Mouse (Mus musculus) liver, embryonic 11.5 days (tissue): ENCODE data around the gene E130309D02Rik. TPM values are rescaled to one million over a fixed set of nuclear protein-coding genes. Genes with fewer than 3 reads are reported as not detected.

Experiments used
- ATAC-seq: fragments of 200-750 bp; cut with Nextera tagmentation; replicated peaks from 2 replicates; pipeline ENCODE4 v1.8.0; 2017; ENCODE audit warnings: moderate number of reproducible peaks, mild to moderate bottlenecking, moderate TSS enrichment, moderate library complexity; ENCODE audit not compliant: low FRiP score
- DNase-seq: peaks from one replicate; pipeline ENCODE4 v3.0.0-alpha.2; 2017; ENCODE audit warnings: low spot score
- H3K27ac ChIP-seq: fragments of 300-500 bp; sonication (generic); 2 replicates; pipeline ENCODE4 v1.5.1; 2014; ENCODE audit warnings: mild to moderate bottlenecking, low read depth, low read length, control low read depth
- H3K27me3 ChIP-seq: fragments of 300-500 bp; sonication (generic); replicated peaks from 2 replicates; pipeline ENCODE4 v1.6.1; 2014; ENCODE audit warnings: low read length, mixed read lengths; ENCODE audit not compliant: control insufficient read depth, insufficient read depth
- H3K36me3 ChIP-seq: fragments of 300-500 bp; sonication (generic); 2 replicates; pipeline ENCODE4 v1.6.1; 2014; ENCODE audit warnings: mild to moderate bottlenecking, low read length, moderate library complexity, mixed read lengths; ENCODE audit not compliant: control insufficient read depth, insufficient read depth
- H3K4me1 ChIP-seq: fragments of 300-500 bp; sonication (generic); replicated peaks from 2 replicates; pipeline ENCODE4 v1.6.1; 2014; ENCODE audit warnings: low read length, mixed read lengths; ENCODE audit not compliant: control insufficient read depth, insufficient read depth
- H3K4me2 ChIP-seq: fragments of 300-500 bp; sonication (generic); 2 replicates; pipeline ENCODE4 v1.6.1; 2014; ENCODE audit warnings: mild to moderate bottlenecking, control low read depth, moderate library complexity
- H3K4me3 ChIP-seq: fragments of 300-500 bp; sonication (generic); 2 replicates; pipeline ENCODE4 v1.5.1; 2014; ENCODE audit warnings: low read depth, low read length, control low read depth
- H3K9ac ChIP-seq: fragments of 300-500 bp; sonication (generic); 2 replicates; pipeline ENCODE4 v1.6.1; 2014; ENCODE audit warnings: low read depth, low read length, control low read depth
- H3K9me3 ChIP-seq: fragments of 300-500 bp; sonication (generic); 2 replicates; pipeline ENCODE4 v1.6.1; 2016; ENCODE audit warnings: low read length, inconsistent platforms, mixed read lengths; ENCODE audit not compliant: control insufficient read depth
- WGBS: fragments of 180-500 bp; shearing (Covaris S2); extraction: QIAGEN DNeasy Blood & Tissue Kit; methylation state at CpG from one replicate; pipeline ENCODE4 v1.1.7; 2014; 5-methylcytosine and 5-hydroxymethylcytosine counted together
- polyA plus RNA-seq: library from polyadenylated mRNA; unstranded; fragments of >200 nt; fragmentation: Nextera tagmentation; extraction: Ambion mirVana; gene quantifications from 2 replicates; pipeline ENCODE4 v1.2.1, GENCODE M21; 2014

Gene E130309D02Rik
- polyA plus RNA-seq, 1 experiment from 2014 or later = 57.2 TPM

DNA sequence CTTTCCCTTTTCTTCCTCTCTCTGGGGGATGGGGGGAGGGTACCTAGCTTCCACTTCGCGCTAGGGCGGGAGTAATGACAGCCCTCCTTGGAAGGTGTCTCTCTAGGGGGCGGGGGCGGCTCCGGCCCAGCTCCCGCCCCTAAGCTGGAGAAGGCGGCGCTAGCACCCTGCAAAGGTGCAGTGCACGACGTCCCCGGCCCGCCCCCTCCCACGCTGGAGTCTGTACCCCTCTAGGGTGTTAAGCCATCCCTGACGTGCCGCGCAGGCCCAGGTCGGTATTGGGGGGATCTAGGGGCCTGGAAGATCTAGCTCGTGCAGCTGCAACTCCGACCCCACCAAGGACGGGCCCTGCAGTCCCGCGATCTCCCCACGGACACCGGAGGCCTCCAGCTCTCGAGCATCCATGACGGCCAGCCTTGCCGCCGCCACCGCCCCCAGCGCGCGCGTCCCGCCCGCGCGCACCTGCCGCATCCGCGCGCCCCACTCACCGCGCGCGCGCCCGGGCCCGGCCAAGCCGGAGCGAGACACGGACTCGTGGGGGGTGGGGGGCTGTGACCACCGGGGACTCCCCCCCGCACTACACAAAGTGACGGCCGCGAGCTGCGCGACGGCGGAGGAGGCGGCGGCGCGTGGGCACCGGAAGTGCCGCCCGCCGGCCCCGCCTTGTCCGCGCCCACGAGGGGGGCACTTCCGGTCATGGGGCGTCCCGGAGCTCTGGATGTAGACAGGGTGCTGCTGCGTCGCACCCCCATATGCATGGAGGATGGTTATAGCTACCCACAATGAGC is 45.6 kb downstream of the E130309D02Rik start, which contains the start of gene Zfp316:
TSS of gene Zfp316 (minus strand) at position 660 of the 788 bp plus-strand sequence.
- H3K27ac ChIP-seq = no peak within 1 kb of the TSS
- DNase-seq (peak; percentile 60), ATAC-seq (peak; percentile 70)
- H3K4me2 ChIP-seq = peak within 1 kb of the TSS; percentile 89
- H3K36me3 ChIP-seq = no peaks in the 10 kb centered on the region
- under 1% methylated on average over 78 of the region's 79 CpGs for WGBS
- H3K9ac ChIP-seq = peak within 1 kb of the TSS; percentile 79
- H3K27me3 ChIP-seq = peaks cover 9% of the 10 kb centered on the region
- H3K9me3 ChIP-seq = no peaks in the 10 kb centered on the region
- H3K4me3 ChIP-seq = peak within 1 kb of the TSS; percentile 85
- H3K4me1 ChIP-seq = peaks cover 8% of the 10 kb centered on the region

- Histone ChIP-seq H3K9ac (peak overlapping the region; percentile 79; the same call in 1 of the 2 replicates), H3K4me2 (peak overlapping the region; percentile 89), H3K9me3 (no peaks in the 10 kb centered on the region), H3K27ac (no peak overlapping the region), H3K27me3 (peaks cover 7% of the 10 kb centered on the region; the same call in 1 of the 2 replicates), H3K4me3 (peak overlapping the region; percentile 85), H3K4me1 (peaks cover 8% of the 10 kb centered on the region), H3K36me3 (no peaks in the 10 kb centered on the region)
- 31% methylated on average over 8 of the region's 8 CpGs for WGBS
- DNase-seq (no peak), ATAC-seq (no peak)
These were observed 46.2 kb downstream of the E130309D02Rik start for GRCm38 (mm10) chr5:143268985-143269362.

- no peak for ATAC-seq
These were observed 48.4 kb downstream of the E130309D02Rik start for GRCm38 (mm10) chr5:143266794-143267193.

GRCm38 (mm10) chr5:143265409-143265808 is 49.8 kb downstream of the E130309D02Rik start:
- Histone ChIP-seq H3K9ac (no peak overlapping the region), H3K36me3 (0 out of 2 replicates have a peak, but pooled peaks cover 2% of the 10 kb centered on the region), H3K27ac (no peak overlapping the region), H3K4me2 (no peak overlapping the region), H3K4me3 (no peak overlapping the region), H3K4me1 (peaks cover 8% of the 10 kb centered on the region), H3K9me3 (no peaks in the 10 kb centered on the region), H3K27me3 (peaks cover 3% of the 10 kb centered on the region; the same call in 1 of the 2 replicates)
- 41% methylated on average over 1 of the region's 1 CpGs for WGBS
- ATAC-seq (no peak), DNase-seq (no peak)

More at GRCm38 (mm10) chr5:143266794-143267193, 48.4 kb downstream of the E130309D02Rik start:
- H3K4me1 ChIP-seq = peaks cover 8% of the 10 kb centered on the region
- no peak overlapping the region for H3K4me3 ChIP-seq
- no peak overlapping the region for H3K9ac ChIP-seq
- no peak overlapping the region for H3K4me2 ChIP-seq
- WGBS = 79% methylated on average over 6 of the region's 6 CpGs
- no peak for DNase-seq
- 0 out of 2 replicates have a peak, but pooled peaks cover 2% of the 10 kb centered on the region for H3K36me3 ChIP-seq
- H3K9me3 ChIP-seq = no peaks in the 10 kb centered on the region
- peaks cover 7% of the 10 kb centered on the region; the same call in 1 of the 2 replicates for H3K27me3 ChIP-seq
- H3K27ac ChIP-seq = no peak overlapping the region

GRCm38 (mm10) chr5:143264689-143265088 is 50.5 kb downstream of the E130309D02Rik start:
- Histone ChIP-seq H3K4me2 (no peak overlapping the region), H3K27me3 (peaks cover 3% of the 10 kb centered on the region; the same call in 1 of the 2 replicates), H3K4me3 (no peak overlapping the region), H3K9me3 (no peaks in the 10 kb centered on the region), H3K9ac (no peak overlapping the region), H3K36me3 (0 out of 2 replicates have a peak, but pooled peaks cover 2% of the 10 kb centered on the region), H3K4me1 (peaks cover 5% of the 10 kb centered on the region; the same call in 1 of the 2 replicates), H3K27ac (no peak overlapping the region)
- WGBS = 84% methylated on average over 10 of the region's 10 CpGs
- no peak for ATAC-seq
- DNase-seq = no peak

GRCm38 (mm10) chr5:143261636-143262035 is 53.5 kb downstream of the E130309D02Rik start:
- DNase-seq (no peak), ATAC-seq (no peak)
- 81% methylated on average over 8 of the region's 8 CpGs for WGBS
- H3K4me3 ChIP-seq = no peak overlapping the region
- no peak overlapping the region for H3K4me2 ChIP-seq
- no peaks in the 10 kb centered on the region for H3K9me3 ChIP-seq
- no peaks in the 10 kb centered on the region for H3K4me1 ChIP-seq
- peaks cover 20% of the 10 kb centered on the region for H3K27me3 ChIP-seq
- 0 out of 2 replicates have a peak, but pooled peaks cover 2% of the 10 kb centered on the region for H3K36me3 ChIP-seq
- H3K9ac ChIP-seq = no peak overlapping the region
- no peak overlapping the region for H3K27ac ChIP-seq

GRCm38 (mm10) chr5:143255802-143256201 is 59.4 kb downstream of the E130309D02Rik start:
- Histone ChIP-seq H3K4me1 (peaks cover 5% of the 10 kb centered on the region), H3K27ac (no peak overlapping the region), H3K4me2 (no peak overlapping the region), H3K36me3 (no peaks in the 10 kb centered on the region), H3K4me3 (no peak overlapping the region), H3K9me3 (no peaks in the 10 kb centered on the region), H3K27me3 (peaks cover 78% of the 10 kb centered on the region), H3K9ac (no peak overlapping the region)
- DNase-seq (no peak), ATAC-seq (no peak)
- 65% methylated on average over 5 of the region's 5 CpGs for WGBS

DNA sequence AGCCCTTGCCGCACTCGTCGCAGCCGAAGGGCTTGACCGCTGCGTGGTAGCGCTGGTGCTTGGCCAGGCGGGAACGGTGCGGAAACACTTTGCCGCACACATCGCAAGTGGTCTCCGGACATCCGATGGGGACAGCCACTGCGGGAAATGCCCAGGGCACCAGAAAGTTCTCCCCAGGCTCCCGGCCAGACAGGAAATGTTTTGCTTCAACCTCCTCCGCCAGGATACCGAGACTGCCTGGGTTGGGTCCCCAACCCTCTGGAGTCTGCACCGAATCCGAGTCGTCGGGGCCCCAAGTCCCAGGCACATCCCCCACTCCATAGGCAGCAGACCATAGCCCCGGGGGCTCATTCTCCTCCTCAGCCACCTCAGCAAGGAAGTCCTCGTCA is 60.0 kb downstream of the E130309D02Rik start:
- no peak overlapping the region for H3K4me2 ChIP-seq
- no peak for ATAC-seq
- no peak overlapping the region for H3K27ac ChIP-seq
- H3K4me1 ChIP-seq = peaks cover 5% of the 10 kb centered on the region
- H3K9me3 ChIP-seq = no peaks in the 10 kb centered on the region
- no peak overlapping the region for H3K9ac ChIP-seq
- peaks cover 78% of the 10 kb centered on the region for H3K27me3 ChIP-seq
- no peak for DNase-seq
- 13% methylated on average over 24 of the region's 24 CpGs for WGBS
- no peaks in the 10 kb centered on the region for H3K36me3 ChIP-seq
- no peak overlapping the region for H3K4me3 ChIP-seq
